Mouse (Mus musculus): ENCODE data around the gene Drd3.

DNA sequence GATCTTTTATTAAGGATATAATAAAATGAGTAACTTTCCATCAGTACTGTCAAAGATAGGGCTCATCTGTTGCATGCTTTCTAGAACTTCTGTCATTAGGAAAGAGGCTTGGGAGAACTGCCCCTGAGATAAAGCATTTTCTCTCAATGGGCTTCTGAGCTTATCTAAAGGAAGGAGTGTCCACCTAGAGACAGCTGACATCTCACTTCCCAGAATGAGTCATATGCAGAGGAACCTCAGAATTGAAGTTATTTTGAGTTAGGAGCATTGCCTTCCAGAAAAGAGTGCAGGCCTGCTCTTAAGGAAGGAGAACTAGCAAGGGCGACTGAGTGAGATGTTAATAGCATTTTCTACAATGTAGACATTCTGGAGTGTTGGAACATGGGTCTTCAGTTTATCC is 87.4 kb downstream of the Drd3 start:
- TF ChIP-seq POLR2A (IDR thresholded peaks at IDR 0.05; ENCODE audit: low read depth, low read length), result no peak
- TF ChIP-seq CTCF (IDR thresholded peaks at IDR 0.05; ENCODE audit: extremely low read depth, insufficient read depth, insufficient read length, insufficient replicate concordance), result no peak

Measured in spleen, adult 2 months (tissue).